Mouse (Mus musculus): Measurements from ENCODE around the gene Carhsp1.

- TF ChIP-seq CTCF (IDR thresholded peaks at IDR 0.05; ENCODE audit: borderline replicate concordance, extremely low read depth, insufficient read depth, insufficient read length) (no peak), POLR2A (IDR thresholded peaks at IDR 0.05; ENCODE audit: borderline replicate concordance, extremely low read depth, insufficient read depth, insufficient read length, poor library complexity, severe bottlenecking) (no peak)
Measured at GRCm38 (mm10) chr16:8665367-8665766, 6.6 kb downstream of the Carhsp1 start.
